8 mouse cellular contexts compared by ENCODE assay signal in the genomic region with DNA sequence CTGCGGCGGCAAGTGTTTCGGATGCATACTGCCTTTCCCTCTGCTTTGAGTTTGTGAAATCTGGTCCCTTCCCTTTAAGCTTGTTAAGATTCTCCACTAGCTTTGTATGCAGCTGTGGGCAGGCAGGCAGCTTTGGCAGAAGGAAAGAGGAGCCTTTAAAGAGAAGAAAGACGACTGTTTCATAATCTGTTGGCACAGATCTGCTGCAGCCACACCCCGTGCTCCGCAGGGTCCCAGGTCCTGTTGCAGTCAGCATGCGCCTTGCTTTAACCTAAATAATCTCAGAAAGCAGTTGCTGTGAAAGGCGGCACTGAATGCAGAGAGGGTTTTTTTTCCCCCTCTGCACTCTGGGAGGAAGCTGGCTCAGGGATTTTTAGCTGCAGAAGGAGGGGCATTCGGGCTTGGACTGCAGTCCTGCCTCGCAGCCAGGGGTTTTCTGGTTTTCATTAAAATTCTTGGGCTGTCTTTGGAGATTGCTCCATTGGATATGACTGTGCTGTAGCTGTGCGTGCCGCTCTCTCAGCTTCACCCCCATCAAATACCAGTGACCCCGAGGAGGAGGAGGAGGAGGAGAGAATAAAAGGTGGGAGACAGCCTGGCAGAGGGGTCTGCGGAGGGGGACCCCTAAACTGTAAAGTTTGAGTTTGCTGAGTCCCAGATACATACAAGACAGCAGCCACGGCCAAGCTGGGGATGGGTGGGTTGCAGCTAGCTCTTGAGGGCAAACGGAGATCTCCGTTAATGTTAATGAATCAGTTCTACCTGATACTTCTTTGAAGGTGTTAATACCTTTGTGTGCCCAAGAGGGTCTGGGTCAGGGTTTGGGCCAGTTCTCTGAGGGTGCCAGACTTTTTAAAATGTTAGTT. TPM values are rescaled to one million over a fixed set of nuclear protein-coding genes. Genes with fewer than 3 reads are reported as not detected.
A peak's percentile ranks its signal among the peaks of the same experiment; 100 is the strongest.
DNase-seq lines count a peak whose midpoint lies in the region; ATAC-seq lines count a peak whose summit lies in the region.

No protein-coding gene starts in this region.

- no peaks in the 10 kb centered on the region for H3K27me3 ChIP-seq in hindbrain, embryonic 16.5 days (replicated peaks; ENCODE audit: control insufficient read depth, insufficient read depth, low read length)

- DNase-seq in adrenal gland, postnatal 25 days: peak; percentile 23
- peak; percentile 72 for DNase-seq in embryo, embryonic 10 days (ENCODE audit: low spot score)
- DNase-seq in gastrocnemius, adult 8-10 months (ENCODE audit: low spot score in 2 of 2): peak; percentile 40 to 41
- DNase-seq in left cerebral cortex, adult 11 months (ENCODE audit: low spot score): peak; percentile 51
- DNase-seq in lung, postnatal 4 days: peak; percentile 31 to 56
- peak; percentile 65 for DNase-seq in skeletal muscle tissue, adult 2 months (ENCODE audit: low read depth, low spot score)

- H3K4me1 ChIP-seq in hindbrain, embryonic 16.5 days (ENCODE audit: control insufficient read depth, insufficient read depth, low read depth, low read length): peaks cover 16% of the 10 kb centered on the region

- H3K9ac ChIP-seq in hindbrain, embryonic 16.5 days (ENCODE audit: low read depth, low read length): peak overlapping the region; percentile 39

- H3K27ac ChIP-seq in hindbrain, embryonic 16.5 days (ENCODE audit: low read depth, low read length): peak overlapping the region; percentile 84

- ATAC-seq in hindbrain, embryonic 16.5 days: peak; percentile 80
- no peak for ATAC-seq in erythroblast, adult 5-6 weeks (replicated peaks; ENCODE audit: low FRiP score, poor library complexity, severe bottlenecking)

- no peaks in the 10 kb centered on the region for H3K36me3 ChIP-seq in hindbrain, embryonic 16.5 days (ENCODE audit: control insufficient read depth, insufficient read depth, low read length)

- no peaks in the 10 kb centered on the region for H3K9me3 ChIP-seq in hindbrain, embryonic 16.5 days (ENCODE audit: control insufficient read depth, low read length)

- WGBS in hindbrain, embryonic 16.5 days: 25% methylated on average over 17 of the region's 17 CpGs

- peak overlapping the region; percentile 58 for H3K4me2 ChIP-seq in hindbrain, embryonic 16.5 days (ENCODE audit: low read length)

- H3K4me3 ChIP-seq in hindbrain, embryonic 16.5 days (ENCODE audit: low read length): peak overlapping the region; percentile 31

RNA-seq across cellular contexts. Expression of a gene that starts 35.9 kb away (rescaled TPM):
- total RNA-seq in adrenal gland, postnatal 25 days (2021): 2.8 and 3.2 TPM in 2 replicates
- total RNA-seq in gastrocnemius, adult 8-10 months (2022): 10 to 100 TPM in 1 of 4 experiments, 1 to 10 TPM in 3; 2.9 to 12.1 (median 5.6) TPM
- polyA plus RNA-seq in hindbrain, embryonic 16.5 days (2015; fragmentation: Nextera tagmentation; extraction: Ambion mirVana): 22.1 and 24.7 TPM in 2 replicates
- total RNA-seq in erythroblast, adult 5-6 weeks (2015; ENCODE audit: low replicate concordance): 30.4 and 43.3 TPM in 2 replicates
- total RNA-seq in erythroblast, adult 5-6 weeks (2017; ENCODE audit: low replicate concordance): 15.8 and 25.8 TPM in 2 replicates
